Mouse (Mus musculus) neural tube, embryonic 14.5 days (tissue): Measurements from ENCODE around the gene Atp6v1e1. TPM values are rescaled to one million over a fixed set of nuclear protein-coding genes. Genes with fewer than 3 reads are reported as not detected.
"Not testable (repeated sequence)": the region's sequence is repeated elsewhere in the genome, so short reads cannot be mapped to it uniquely, and the experiment has no call there.

Experiments
- ATAC-seq: fragments of 200-750 bp; cut with Nextera tagmentation; 2 replicates; pipeline ENCODE4 v1.8.0; 2017; ENCODE audit warnings: low read depth, mild to moderate bottlenecking, moderate TSS enrichment, moderate library complexity
- H3K27ac ChIP-seq: fragments of 300-500 bp; sonication (generic); 2 replicates; pipeline ENCODE4 v1.5.1; 2014; ENCODE audit warnings: low read depth, mild to moderate bottlenecking, control low read depth, low read length, moderate library complexity, mixed read lengths
- H3K27me3 ChIP-seq: fragments of 300-500 bp; sonication (generic); 2 replicates; pipeline ENCODE4 v1.6.1; 2014; ENCODE audit warnings: low read length; ENCODE audit not compliant: control insufficient read depth, insufficient read depth
- H3K36me3 ChIP-seq: fragments of 300-500 bp; sonication (generic); 2 replicates; pipeline ENCODE4 v1.6.1; 2014; ENCODE audit warnings: low read length, mixed read lengths; ENCODE audit not compliant: control insufficient read depth, insufficient read depth
- H3K4me1 ChIP-seq: fragments of 300-500 bp; sonication (generic); 2 replicates; pipeline ENCODE4 v1.6.1; 2014; ENCODE audit warnings: low read length; ENCODE audit not compliant: control insufficient read depth, insufficient read depth
- H3K4me2 ChIP-seq: fragments of 300-500 bp; sonication (generic); 2 replicates; pipeline ENCODE4 v1.6.1; 2014; ENCODE audit warnings: mild to moderate bottlenecking, low read depth, low read length, control low read depth
- H3K4me3 ChIP-seq: fragments of 300-500 bp; sonication (generic); 2 replicates; pipeline ENCODE4 v1.5.1; 2014; ENCODE audit warnings: low read depth, low read length, control low read depth, mixed read lengths
- H3K9ac ChIP-seq: fragments of 300-500 bp; sonication (generic); replicated peaks from 2 replicates; pipeline ENCODE4 v1.6.1; 2014; ENCODE audit warnings: low read depth, mild to moderate bottlenecking, control low read depth, low read length, mixed read lengths
- H3K9me3 ChIP-seq: fragments of 300-500 bp; sonication (generic); 2 replicates; pipeline ENCODE4 v1.6.1; 2016; ENCODE audit warnings: low read length; ENCODE audit not compliant: control insufficient read depth
- WGBS: fragments of 180-500 bp; shearing (Covaris S2); extraction: QIAGEN DNeasy Blood & Tissue Kit; methylation state at CpG from one replicate; pipeline ENCODE4 v1.1.7; 2014; 5-methylcytosine and 5-hydroxymethylcytosine counted together
- polyA plus RNA-seq: library from polyadenylated mRNA; unstranded; fragments of >200 nt; fragmentation: Nextera tagmentation; extraction: Ambion mirVana; gene quantifications from 2 replicates; pipeline ENCODE4 v1.2.1, GENCODE M21; 2014

The Atp6v1e1 gene
- polyA plus RNA-seq, result 316 and 335 TPM in 2 replicates

DNA sequence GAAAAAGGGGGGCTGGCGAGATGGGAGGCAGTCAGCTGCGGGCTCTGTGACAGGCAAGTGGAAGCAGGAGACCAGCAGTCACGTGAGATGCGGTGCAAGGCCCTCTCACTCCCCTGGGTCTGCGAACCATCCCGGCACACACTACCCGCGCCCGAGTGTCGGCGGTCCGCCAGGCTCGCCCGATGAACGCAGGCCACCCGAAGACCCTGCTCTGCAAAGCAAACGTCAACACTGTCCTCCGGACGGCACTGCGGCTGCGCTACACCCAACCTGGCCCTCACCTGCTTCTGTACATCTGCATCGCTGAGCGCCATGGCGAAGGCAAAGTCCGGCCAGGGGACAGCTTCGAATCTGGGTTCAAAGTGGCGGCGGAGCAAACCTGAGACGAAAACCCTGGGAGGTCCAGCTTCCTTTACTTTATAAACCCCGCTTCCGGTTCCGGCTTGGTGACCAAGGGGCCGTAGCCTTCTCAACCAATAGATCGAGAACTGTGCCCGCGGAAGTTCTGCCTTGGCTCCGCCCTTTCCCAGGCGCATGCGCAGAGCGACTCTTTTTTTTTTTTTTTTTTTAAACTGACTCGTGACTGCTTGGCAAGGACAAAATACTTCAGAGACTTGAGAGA lies at the start of gene Atp6v1e1:
Gene Atp6v1e1 (minus strand): TSS at position 487 of the 622 bp plus-strand sequence.
- H3K4me2 ChIP-seq, result peak within 1 kb of the TSS; percentile 76
- no peaks in the 10 kb centered on the region for H3K27me3 ChIP-seq
- no peaks in the 10 kb centered on the region for H3K9me3 ChIP-seq
- peak within 1 kb of the TSS; percentile 83 for H3K9ac ChIP-seq
- peaks cover 10% of the 10 kb centered on the region for H3K36me3 ChIP-seq
- WGBS, result under 1% methylated on average over 41 of the region's 41 CpGs
- H3K4me1 ChIP-seq, result peaks cover 6% of the 10 kb centered on the region; the same call in 1 of the 2 replicates
- peak within 1 kb of the TSS; percentile 92 for H3K4me3 ChIP-seq
- peak; percentile 97 for ATAC-seq
- peak within 1 kb of the TSS; percentile 83 for H3K27ac ChIP-seq

DNA sequence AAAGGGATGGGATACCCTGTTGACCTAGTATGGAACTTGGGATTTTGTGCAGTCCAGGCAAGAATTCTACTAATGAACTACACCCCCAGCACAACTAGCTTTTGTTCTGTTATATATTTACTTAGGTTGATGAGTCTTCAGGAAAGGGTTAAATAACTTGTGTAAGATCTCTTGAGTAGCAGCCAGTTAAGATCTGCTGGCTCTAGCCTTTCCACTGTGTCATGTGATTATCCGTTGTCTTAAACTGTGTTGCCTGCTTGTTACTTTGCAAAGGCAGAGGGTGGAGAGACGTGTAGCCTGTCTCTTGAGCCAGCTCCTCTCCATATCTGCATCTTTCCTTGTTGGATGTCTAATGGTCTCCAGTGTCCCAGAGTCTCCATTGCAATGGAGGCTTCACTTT lies 48.7 kb upstream of the Atp6v1e1 start:
- WGBS, result 87% methylated on average over 2 of the region's 2 CpGs
- H3K36me3 ChIP-seq, result no peaks in the 10 kb centered on the region
- no peak overlapping the region for H3K27ac ChIP-seq
- no peaks in the 10 kb centered on the region for H3K27me3 ChIP-seq
- no peak for ATAC-seq
- H3K4me3 ChIP-seq, result no peak overlapping the region
- no peaks in the 10 kb centered on the region for H3K4me1 ChIP-seq
- no peak overlapping the region for H3K4me2 ChIP-seq
- H3K9ac ChIP-seq, result no peak overlapping the region
- no peaks in the 10 kb centered on the region for H3K9me3 ChIP-seq

GRCm38 (mm10) chr6:120868824-120869223 lies 46.2 kb upstream of the Atp6v1e1 start:
- Histone ChIP-seq H3K4me1 (no peaks in the 10 kb centered on the region), H3K9ac (no peak overlapping the region), H3K4me2 (no peak overlapping the region), H3K4me3 (no peak overlapping the region), H3K27ac (no peak overlapping the region), H3K9me3 (no peaks in the 10 kb centered on the region), H3K27me3 (no peaks in the 10 kb centered on the region), H3K36me3 (no peaks in the 10 kb centered on the region)
- no peak for ATAC-seq
- WGBS, result 87% methylated on average over 1 of the region's 1 CpGs

DNA sequence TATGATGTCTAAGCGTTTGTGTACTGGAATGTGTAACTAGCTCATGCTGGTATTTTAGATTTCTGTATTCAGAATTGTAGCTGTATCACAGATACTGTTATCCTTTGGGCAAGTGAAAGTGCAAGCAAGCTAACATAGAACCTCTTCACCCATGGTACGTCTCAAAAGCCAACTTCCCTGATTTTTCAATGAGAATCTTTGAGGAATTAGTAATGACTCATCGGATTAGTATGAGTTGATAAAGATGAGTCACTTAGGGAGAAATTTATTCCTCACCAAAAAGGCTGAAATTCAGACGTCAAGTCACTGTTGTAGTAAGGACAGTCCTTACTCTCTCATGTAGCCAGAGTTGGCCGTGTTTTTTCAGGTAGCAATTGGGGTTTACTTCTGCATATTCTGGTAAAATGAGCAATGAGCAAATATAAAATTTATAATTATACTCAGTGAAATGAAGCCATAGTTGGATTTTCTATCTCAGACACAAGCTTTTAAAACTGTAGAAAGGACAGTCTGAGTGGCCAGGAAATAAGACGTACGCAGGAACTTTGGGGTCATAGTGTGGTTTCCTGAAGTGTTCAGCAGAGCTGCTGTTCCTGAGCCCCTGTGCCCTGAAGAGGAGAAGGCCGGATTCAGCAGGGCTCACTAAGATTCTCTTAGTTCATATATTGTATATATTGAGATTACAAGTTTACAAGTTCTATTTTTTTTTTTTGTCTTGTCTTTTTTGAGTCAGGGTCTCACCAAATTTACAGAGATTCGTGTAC lies 43.6 kb upstream of the Atp6v1e1 start:
- Histone ChIP-seq H3K4me2 (no peak overlapping the region), H3K9me3 (no peaks in the 10 kb centered on the region)
- 91% methylated on average over 9 of the region's 9 CpGs for WGBS

DNA sequence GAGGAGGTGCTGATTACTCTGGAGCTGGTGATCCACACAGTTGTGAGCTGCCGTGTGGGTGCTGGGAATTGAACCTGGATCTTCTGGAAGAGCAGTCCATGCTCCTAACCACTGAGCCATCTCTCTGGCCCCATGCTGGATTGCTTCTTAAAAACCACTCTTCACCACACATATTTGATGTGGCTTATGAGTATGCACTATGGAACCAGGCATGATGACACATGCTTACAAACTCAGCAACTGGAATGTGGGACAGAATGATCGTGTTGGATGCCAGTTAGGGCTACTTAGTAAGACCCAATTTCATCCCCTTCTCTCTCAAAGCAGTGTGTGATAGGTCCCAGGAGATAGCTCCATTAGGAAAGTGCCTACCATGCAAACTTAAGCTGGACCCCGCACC lies 37.5 kb upstream of the Atp6v1e1 start:
- no peak for ATAC-seq
- no peak overlapping the region for H3K4me3 ChIP-seq
- no peaks in the 10 kb centered on the region for H3K9me3 ChIP-seq
- no peak overlapping the region for H3K9ac ChIP-seq
- 0 out of 2 replicates have a peak, but pooled peaks cover 3% of the 10 kb centered on the region for H3K36me3 ChIP-seq
- 95% methylated on average over 3 of the region's 3 CpGs for WGBS
- H3K4me1 ChIP-seq, result no peaks in the 10 kb centered on the region
- no peak overlapping the region for H3K27ac ChIP-seq
- no peak overlapping the region for H3K4me2 ChIP-seq
- H3K27me3 ChIP-seq, result no peaks in the 10 kb centered on the region

More for the DNA sequence above, 43.6 kb upstream of the Atp6v1e1 start:
- H3K4me1 ChIP-seq, result no peaks in the 10 kb centered on the region
- H3K27me3 ChIP-seq, result no peaks in the 10 kb centered on the region
- H3K27ac ChIP-seq, result no peak overlapping the region
- no peak for ATAC-seq
- H3K4me3 ChIP-seq, result no peak overlapping the region
- 0 out of 2 replicates have a peak, but pooled peaks cover 3% of the 10 kb centered on the region for H3K36me3 ChIP-seq
- H3K9ac ChIP-seq, result no peak overlapping the region

- H3K4me2 ChIP-seq, result no peak overlapping the region
- no peak overlapping the region for H3K9ac ChIP-seq
- no peaks in the 10 kb centered on the region for H3K4me1 ChIP-seq
- no peak overlapping the region for H3K4me3 ChIP-seq
- H3K36me3 ChIP-seq, result 0 out of 2 replicates have a peak, but pooled peaks cover 2% of the 10 kb centered on the region
- ATAC-seq, result no peak
- WGBS, result 29% methylated on average over 8 of the region's 8 CpGs
- H3K27ac ChIP-seq, result peak overlapping the region; percentile 35; the same call in 1 of the 2 replicates
- H3K9me3 ChIP-seq, result no peaks in the 10 kb centered on the region
- H3K27me3 ChIP-seq, result no peaks in the 10 kb centered on the region
Observed at GRCm38 (mm10) chr6:120858217-120858711, 35.7 kb upstream of the Atp6v1e1 start.

- Histone ChIP-seq H3K4me3 (no peak overlapping the region), H3K4me2 (no peak overlapping the region), H3K9ac (no peak overlapping the region), H3K27me3 (no peaks in the 10 kb centered on the region), H3K4me1 (no peaks in the 10 kb centered on the region), H3K36me3 (no peaks in the 10 kb centered on the region; the same call in 1 of the 2 replicates), H3K9me3 (no peaks in the 10 kb centered on the region), H3K27ac (no peak overlapping the region)
- no peak for ATAC-seq
- 92% methylated on average over 10 of the region's 10 CpGs for WGBS
Observed at GRCm38 (mm10) chr6:120854413-120854812, 31.8 kb upstream of the Atp6v1e1 start.

GRCm38 (mm10) chr6:120850720-120851119 lies 28.1 kb upstream of the Atp6v1e1 start:
- H3K27ac ChIP-seq, H3K36me3 ChIP-seq, H3K9me3 ChIP-seq, H3K4me1 ChIP-seq, H3K9ac ChIP-seq, ATAC-seq, H3K27me3 ChIP-seq, H3K4me3 ChIP-seq, H3K4me2 ChIP-seq: not testable (repeated sequence)

GRCm38 (mm10) chr6:120841754-120842153 lies 19.2 kb upstream of the Atp6v1e1 start:
- Histone ChIP-seq H3K4me2 (no peak overlapping the region), H3K9me3 (no peaks in the 10 kb centered on the region), H3K27me3 (no peaks in the 10 kb centered on the region), H3K4me1 (0 out of 2 replicates have a peak, but pooled peaks cover 4% of the 10 kb centered on the region), H3K9ac (no peak overlapping the region), H3K4me3 (no peak overlapping the region), H3K27ac (no peak overlapping the region), H3K36me3 (no peaks in the 10 kb centered on the region)
- 95% methylated on average over 5 of the region's 5 CpGs for WGBS
- no peak for ATAC-seq
